Comparison of ENCODE assay signal across 21 mouse cellular contexts in genomic region chr12:71901211-71901610, GRCm38 (mm10).
DNase-seq lines count a peak whose midpoint lies in the region; ATAC-seq and TF ChIP-seq lines count a peak whose summit lies in the region.
"Had no signal": no experiment of that assay in that cellular context is flagged by ENCODE, and none has a peak within 500 bp of the region (broad histone marks: within the 10 kb centered on the region; RNA-seq: fewer than 3 reads in every experiment).

No protein-coding gene starts in this region.

- no peak for DNase-seq in forebrain, embryonic 14.5 days (ENCODE audit: low spot score)
- DNase-seq in layer of hippocampus, adult 9-11 months, result peak; percentile 67
- DNase-seq in layer of hippocampus, adult 11-12 months (ENCODE audit: low spot score), result no peak
- DNase-seq in brain, embryonic 14.5 days (ENCODE audit: low read depth), result peak; percentile 31
- DNase-seq in telencephalon, adult 2 months (ENCODE audit: low read depth, low spot score), result peak; percentile 65
- no peak for DNase-seq in T-cell, adult 2 months (ENCODE audit: low spot score)
- DNase-seq: adrenal gland, postnatal 14 days; cerebellum, adult 2 months; cerebellum, postnatal 10 days; embryo, embryonic 11 days; gastrocnemius, postnatal 10 days; heart, adult 2 months; heart, postnatal 14 days had no signal

- ATAC-seq in forebrain, embryonic 14.5 days, result 0 out of 2 replicates have a peak, but pooled peaks have one; percentile 34
- ATAC-seq in forebrain, embryonic 12.5 days (ENCODE audit: low FRiP score), result no peak
- ATAC-seq: activated CD4-positive, CD25-positive, alpha-beta regulatory T cell, adult 4 months; intestine, embryonic 15.5 days had no signal

- no peak overlapping the region for H3K4me3 ChIP-seq in forebrain, embryonic 14.5 days (ENCODE audit: low read depth, low read length)
- no peak overlapping the region for H3K4me3 ChIP-seq in forebrain, embryonic 12.5 days (replicated peaks)
- H3K4me3 ChIP-seq: embryonic facial prominence, embryonic 15.5 days; erythroblast, embryonic 14.5 days; heart, adult 2 months; heart, embryonic 15.5 days; hindbrain, embryonic 13.5 days; intestine, embryonic 15.5 days had no signal

- H3K9me3 ChIP-seq in forebrain, embryonic 14.5 days (replicated peaks; ENCODE audit: control insufficient read depth, low read length), result 0 out of 2 replicates have a peak, but pooled peaks cover 3% of the 10 kb centered on the region
- H3K9me3 ChIP-seq in forebrain, embryonic 12.5 days, result 0 out of 2 replicates have a peak, but pooled peaks cover 3% of the 10 kb centered on the region
- H3K9me3 ChIP-seq: embryonic facial prominence, embryonic 15.5 days; heart, embryonic 15.5 days; hindbrain, embryonic 13.5 days; intestine, embryonic 15.5 days had no signal

- TF ChIP-seq POLR2A in brain, embryonic 14.5 days (IDR thresholded peaks at IDR 0.05; ENCODE audit: borderline replicate concordance, extremely low read depth, insufficient read depth, insufficient read length, poor library complexity, severe bottlenecking), result no peak

- no peak overlapping the region for H3K27ac ChIP-seq in forebrain, embryonic 14.5 days (ENCODE audit: low read depth, low read length)
- no peak overlapping the region for H3K27ac ChIP-seq in forebrain, embryonic 12.5 days
- H3K27ac ChIP-seq: embryonic facial prominence, embryonic 15.5 days; heart, adult 2 months; heart, embryonic 15.5 days; hindbrain, embryonic 13.5 days; intestine, embryonic 15.5 days had no signal

- TF ChIP-seq CTCF in brain, embryonic 14.5 days (IDR thresholded peaks at IDR 0.05; ENCODE audit: borderline replicate concordance, extremely low read depth, insufficient read depth, insufficient read length), result no peak

- H3K9ac ChIP-seq in forebrain, embryonic 14.5 days (ENCODE audit: low read length), result no peak overlapping the region
- no peak overlapping the region for H3K9ac ChIP-seq in forebrain, embryonic 12.5 days
- H3K9ac ChIP-seq: embryonic facial prominence, embryonic 15.5 days; heart, embryonic 15.5 days; hindbrain, embryonic 13.5 days; intestine, embryonic 15.5 days had no signal

- WGBS in forebrain, embryonic 14.5 days, result 72% methylated on average over 7 of the region's 7 CpGs
- WGBS in forebrain, embryonic 12.5 days, result 65% methylated on average over 7 of the region's 7 CpGs

- H3K27me3 ChIP-seq in forebrain, embryonic 14.5 days (replicated peaks; ENCODE audit: control insufficient read depth, insufficient read depth, low read length), result no peaks in the 10 kb centered on the region
- H3K27me3 ChIP-seq in forebrain, embryonic 12.5 days, result no peaks in the 10 kb centered on the region
- H3K27me3 ChIP-seq: embryonic facial prominence, embryonic 15.5 days; heart, embryonic 15.5 days; hindbrain, embryonic 13.5 days; intestine, embryonic 15.5 days had no signal

- H3K4me2 ChIP-seq in forebrain, embryonic 14.5 days (ENCODE audit: low read length), result no peak overlapping the region
- no peak overlapping the region for H3K4me2 ChIP-seq in forebrain, embryonic 12.5 days
- H3K4me2 ChIP-seq: embryonic facial prominence, embryonic 15.5 days; heart, embryonic 11.5 days; heart, embryonic 15.5 days; hindbrain, embryonic 13.5 days; intestine, embryonic 15.5 days had no signal

- peaks cover 3% of the 10 kb centered on the region; the same call in 1 of the 2 replicates for H3K4me1 ChIP-seq in forebrain, embryonic 14.5 days (ENCODE audit: control insufficient read depth, insufficient read depth, low read length)
- H3K4me1 ChIP-seq in forebrain, embryonic 12.5 days, result peaks cover 4% of the 10 kb centered on the region

- H3K36me3 ChIP-seq in forebrain, embryonic 14.5 days (ENCODE audit: control insufficient read depth, insufficient read depth, low read length), result peaks cover 21% of the 10 kb centered on the region
- H3K36me3 ChIP-seq in forebrain, embryonic 12.5 days (replicated peaks), result peaks cover 26% of the 10 kb centered on the region
- H3K36me3 ChIP-seq: embryonic facial prominence, embryonic 15.5 days had no signal

Comparison
In these comparisons a context has a peak if more than half of its experiments do, and no peak if none do; other contexts are left out.
1. DNase-seq: peak in layer of hippocampus, adult 9-11 months (single experiment), brain, embryonic 14.5 days (single experiment) and telencephalon, adult 2 months (single experiment); none in forebrain, embryonic 14.5 days (single experiment), layer of hippocampus, adult 11-12 months (single experiment) and T-cell, adult 2 months (single experiment).